Mouse (Mus musculus): ENCODE data around the gene Golt1b.
A peak's percentile ranks its signal among the peaks of the same experiment; 100 is the strongest.
"Not testable (repeated sequence)": the region's sequence is repeated elsewhere in the genome, so short reads cannot be mapped to it uniquely, and the experiment has no call there.

Golt1b gene

GRCm38 (mm10) chr6:142387011-142387754 is at the start of gene Golt1b, which contains the start of gene Recql:
Golt1b (plus strand) TSS chr6:142387221.
Recql (minus strand) TSS chr6:142387087.
- peak; percentile 98 for DNase-seq

DNA sequence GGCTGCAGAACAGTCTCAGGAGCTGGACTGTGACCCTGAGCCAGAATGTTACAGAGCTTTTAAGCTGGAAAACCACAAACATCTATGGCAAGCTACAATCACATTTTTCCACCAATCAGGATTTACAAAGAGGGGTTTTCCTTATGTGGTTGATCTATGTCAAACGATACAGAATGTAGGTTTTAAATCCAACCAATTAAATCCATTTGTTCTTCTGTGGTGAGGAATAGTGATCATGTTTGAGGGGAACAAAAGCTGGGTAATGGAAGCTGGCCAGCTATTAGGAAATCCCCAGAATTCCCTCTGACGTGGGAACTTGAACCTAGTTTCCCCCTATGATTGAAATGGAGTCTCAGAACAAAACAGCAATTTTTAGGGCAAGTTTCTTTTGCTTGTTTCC is 48.1 kb upstream of the Golt1b start:
- DNase-seq: no peak

DNA sequence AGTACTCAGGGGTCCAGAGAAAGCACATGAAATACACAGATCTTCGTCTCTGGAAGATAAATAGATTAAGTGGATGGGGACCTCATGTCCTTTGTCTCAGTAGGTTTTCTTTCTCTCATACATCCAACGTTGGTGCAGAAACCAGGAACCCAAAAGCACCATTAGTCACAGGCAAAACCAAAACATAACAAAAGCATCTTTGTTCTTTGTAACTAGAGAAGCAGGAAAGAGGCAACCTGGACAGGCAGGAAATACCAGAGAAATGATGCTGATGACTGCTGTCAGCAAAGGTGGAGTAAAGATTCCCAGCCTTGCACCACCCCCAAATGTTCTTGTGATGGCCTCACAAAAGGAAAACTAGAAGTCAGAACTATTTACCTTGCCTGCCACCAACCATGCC is 47.4 kb upstream of the Golt1b start:
- no peak for DNase-seq

GRCm38 (mm10) chr6:142343561-142343960 is 43.5 kb upstream of the Golt1b start:
- peak; percentile 44 for DNase-seq

- peak; percentile 88 for DNase-seq
These were observed 41.5 kb upstream of the Golt1b start, which contains the start of gene Pyroxd1 for GRCm38 (mm10) chr6:142345440-142346038. Pyroxd1 (plus strand) TSS chr6:142345654.

- no peak for DNase-seq
These were observed 40.6 kb upstream of the Golt1b start for GRCm38 (mm10) chr6:142346181-142347110.

- no peak for DNase-seq
These were observed 39.3 kb upstream of the Golt1b start for GRCm38 (mm10) chr6:142347431-142348385.

- not testable (repeated sequence) for DNase-seq
These were observed 34.9 kb upstream of the Golt1b start for GRCm38 (mm10) chr6:142352099-142352498.

DNA sequence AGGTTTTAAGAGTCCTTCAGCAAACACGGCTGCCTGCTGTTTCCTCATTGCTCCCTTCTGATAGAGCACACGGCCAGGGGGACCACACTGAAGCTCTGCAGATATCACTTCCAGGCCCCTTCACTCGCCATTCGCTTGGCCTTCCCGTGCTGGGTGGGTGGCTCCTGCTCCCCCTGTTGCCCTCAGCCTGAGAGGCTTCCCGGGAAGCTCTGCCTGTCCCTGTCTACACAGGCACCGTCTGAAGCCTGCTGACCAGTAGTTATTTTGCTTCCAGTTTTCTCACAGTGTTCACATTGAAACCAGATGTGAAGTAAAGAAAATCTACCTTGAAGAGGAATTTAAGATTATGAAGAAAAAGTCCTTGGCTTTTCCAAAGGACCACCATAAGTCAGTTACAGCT is 29.9 kb upstream of the Golt1b start:
- no peak for DNase-seq

GRCm38 (mm10) chr6:142362036-142362435 is 25.0 kb upstream of the Golt1b start:
- no peak for DNase-seq

DNA sequence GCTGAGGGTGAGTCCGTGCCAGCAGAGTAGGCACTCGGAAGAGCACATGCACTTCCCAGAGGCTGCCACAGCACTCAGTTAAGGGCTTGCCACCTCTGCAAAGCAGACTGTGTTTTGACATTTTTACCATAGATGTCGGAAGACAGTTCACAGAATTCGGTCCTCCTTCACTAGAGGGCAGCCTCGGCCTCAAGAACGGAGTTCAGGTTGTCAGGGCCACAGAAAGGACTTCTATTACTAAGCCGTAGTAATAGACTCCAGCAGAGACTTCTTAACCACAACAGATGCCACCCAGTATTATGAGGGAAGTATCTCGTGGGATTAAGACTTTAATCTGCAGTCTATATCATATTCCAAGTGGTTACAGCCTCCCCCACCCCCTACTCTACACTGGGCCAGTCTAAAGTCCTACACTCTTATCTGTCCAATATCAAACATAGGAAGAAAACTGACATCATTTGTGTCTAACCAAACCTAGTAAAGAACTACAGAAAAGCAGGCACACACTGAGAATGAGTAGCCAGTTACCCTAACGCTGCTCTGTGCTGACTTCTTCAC is 23.9 kb upstream of the Golt1b start:
- DNase-seq: no peak

- no peak for DNase-seq
These were observed 21.1 kb upstream of the Golt1b start for GRCm38 (mm10) chr6:142365742-142366472.

DNA sequence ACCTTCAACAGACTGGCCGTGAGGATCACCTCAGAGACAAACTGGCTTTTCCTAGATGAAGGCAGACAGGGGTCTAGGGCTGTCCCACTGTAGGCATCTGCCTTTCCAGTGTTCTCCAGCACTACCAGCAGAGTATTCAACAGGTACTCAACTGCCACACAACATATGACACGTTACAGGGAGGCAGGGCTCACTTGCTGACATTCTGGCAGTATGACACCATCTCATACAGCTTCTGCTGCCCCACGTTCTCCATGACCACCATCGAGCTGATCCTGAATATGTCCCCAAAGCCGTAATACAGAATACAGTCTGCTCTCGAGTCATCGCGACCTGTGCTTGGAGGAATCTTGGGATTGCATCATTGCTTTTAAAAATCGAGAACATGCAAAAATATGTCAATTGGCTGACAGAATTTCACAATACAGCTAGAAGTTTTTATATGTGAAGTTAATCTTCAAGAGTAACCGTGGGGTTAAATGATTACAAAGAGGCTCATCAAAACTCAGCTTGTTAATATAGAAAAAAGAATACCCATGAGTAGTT is 20.5 kb upstream of the Golt1b start:
- DNase-seq: no peak

GRCm38 (mm10) chr6:142367565-142367964 is 19.5 kb upstream of the Golt1b start:
- DNase-seq: no peak

DNA sequence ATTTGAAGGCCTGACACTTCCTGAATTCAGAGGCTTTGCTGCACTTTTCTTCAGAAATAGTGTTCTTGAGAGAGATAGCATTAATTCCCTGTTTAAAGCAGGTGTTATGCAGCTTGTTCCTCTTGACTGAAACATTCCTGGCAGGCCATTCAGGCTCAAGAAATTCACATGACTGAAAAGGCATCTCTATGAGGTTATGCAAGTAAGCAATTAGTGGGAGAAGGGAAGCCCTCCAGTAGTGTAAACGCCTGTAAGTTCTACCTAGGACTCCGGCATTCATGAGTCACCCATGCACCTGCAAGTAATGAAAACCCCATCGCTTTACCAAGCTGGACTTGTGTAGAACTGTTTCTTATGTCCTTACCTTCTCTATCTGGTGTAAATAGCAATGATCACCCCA is 17.5 kb upstream of the Golt1b start:
- DNase-seq: no peak

GRCm38 (mm10) chr6:142377081-142377480 is 9.9 kb upstream of the Golt1b start:
- no peak for DNase-seq

DNA sequence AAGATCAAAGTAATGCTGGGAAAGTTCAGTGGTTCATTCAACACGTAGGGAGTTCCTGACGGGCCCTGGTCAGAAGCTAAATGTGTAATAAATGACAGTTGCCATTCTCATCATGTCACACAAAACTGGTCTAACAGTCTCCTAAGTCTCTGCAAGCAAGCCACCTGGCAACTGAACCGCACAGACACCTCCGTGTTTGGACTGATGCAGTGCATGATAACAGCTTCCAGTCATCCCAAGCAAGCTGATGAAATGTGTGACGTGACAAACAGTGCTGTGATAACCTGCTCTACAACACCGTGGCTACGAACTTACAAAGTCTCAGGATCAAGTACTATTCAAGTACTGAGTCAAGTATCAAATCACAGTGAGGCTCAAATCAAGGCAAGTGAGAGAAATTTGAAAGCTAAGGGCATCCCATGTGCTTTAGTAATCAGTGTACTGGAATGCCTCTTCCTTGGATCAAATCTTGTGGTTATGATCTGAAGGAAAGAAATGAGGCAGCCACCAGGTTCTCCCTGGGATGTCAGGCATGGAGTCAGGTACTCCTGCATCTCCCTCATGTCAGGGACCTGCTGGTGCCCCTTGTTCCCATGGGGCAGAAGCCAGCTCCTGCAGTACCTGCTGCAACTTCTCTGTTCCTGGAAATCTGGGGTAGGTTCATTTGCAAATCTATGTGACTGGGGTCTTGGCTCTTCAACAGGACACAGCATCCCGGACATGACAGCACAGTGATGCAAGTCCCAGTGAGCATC is 8.3 kb upstream of the Golt1b start:
- DNase-seq: no peak

- no peak for DNase-seq
These were observed 7.1 kb upstream of the Golt1b start for GRCm38 (mm10) chr6:142379961-142380360.

- DNase-seq: no peak
These were observed 5.4 kb upstream of the Golt1b start for GRCm38 (mm10) chr6:142381615-142382014.

DNA sequence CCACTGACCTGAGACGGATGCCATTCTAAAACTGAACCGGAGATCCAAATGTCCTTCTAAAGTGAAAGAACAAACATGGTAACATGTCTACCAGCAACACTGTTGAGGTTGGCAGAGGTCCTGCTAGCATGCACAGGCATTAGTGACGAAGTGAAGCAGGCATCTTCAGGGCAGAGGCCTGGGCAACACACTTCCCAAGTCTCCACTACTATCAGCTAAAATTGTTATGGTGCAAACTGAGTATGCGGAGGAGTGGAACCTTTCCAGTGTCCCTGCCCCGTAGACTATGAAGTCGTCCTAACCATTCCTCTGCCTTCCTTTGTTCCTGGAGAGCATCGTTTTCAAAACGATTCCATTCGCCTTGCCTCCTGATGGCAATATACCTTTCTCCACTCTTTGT is 2.5 kb upstream of the Golt1b start:
- DNase-seq: no peak
